Mouse (Mus musculus): ENCODE results near the gene 4930558C23Rik.
"Not testable (repeated sequence)": the region's sequence is repeated elsewhere in the genome, so short reads cannot be mapped to it uniquely, and the experiment has no call there.

Gene 4930558C23Rik

GRCm38 (mm10) chr3:95385401-95386075 is 17.1 kb downstream of the 4930558C23Rik start:
- in situ Hi-C loops (cut with MboI; ENCODE audit: low sequenced_read_pairs), result no loop called here

- in situ Hi-C loops (cut with MboI; ENCODE audit: low sequenced_read_pairs), result no loop called here
Measured at GRCm38 (mm10) chr3:95373208-95373607, 29.4 kb downstream of the 4930558C23Rik start.

GRCm38 (mm10) chr3:95370101-95370500 is 32.5 kb downstream of the 4930558C23Rik start:
- in situ Hi-C loops (cut with MboI; ENCODE audit: low sequenced_read_pairs), result no loop called here

- in situ Hi-C loops (cut with MboI; ENCODE audit: low sequenced_read_pairs), result not testable (repeated sequence)
Measured at GRCm38 (mm10) chr3:95360276-95360675, 42.4 kb downstream of the 4930558C23Rik start.

- in situ Hi-C loops (cut with MboI; ENCODE audit: low sequenced_read_pairs), result no loop called here
Measured at GRCm38 (mm10) chr3:95357746-95358145, 44.9 kb downstream of the 4930558C23Rik start.

GRCm38 (mm10) chr3:95356701-95357449 is 45.8 kb downstream of the 4930558C23Rik start, which contains the start of gene Setdb1:
Gene Setdb1, minus strand, starts transcription at chr3:95357202.
- in situ Hi-C loops (cut with MboI; ENCODE audit: low sequenced_read_pairs), result not testable (repeated sequence)

- in situ Hi-C loops (cut with MboI; ENCODE audit: low sequenced_read_pairs), result not testable (repeated sequence)
Measured at GRCm38 (mm10) chr3:95355911-95356544, 46.6 kb downstream of the 4930558C23Rik start.

GRCm38 (mm10) chr3:95349491-95349890 is 53.1 kb downstream of the 4930558C23Rik start:
- in situ Hi-C loops (cut with MboI; ENCODE audit: low sequenced_read_pairs), result no loop called here

GRCm38 (mm10) chr3:95348343-95348742 is 54.3 kb downstream of the 4930558C23Rik start:
- in situ Hi-C loops (cut with MboI; ENCODE audit: low sequenced_read_pairs), result not testable (repeated sequence)

- in situ Hi-C loops (cut with MboI; ENCODE audit: low sequenced_read_pairs), result no loop called here
Measured at GRCm38 (mm10) chr3:95346454-95346853, 56.2 kb downstream of the 4930558C23Rik start.

- in situ Hi-C loops (cut with MboI; ENCODE audit: low sequenced_read_pairs), result not testable (repeated sequence)
Measured at GRCm38 (mm10) chr3:95343356-95344000, 59.2 kb downstream of the 4930558C23Rik start.

GRCm38 (mm10) chr3:95338251-95338650 is 64.4 kb downstream of the 4930558C23Rik start:
- in situ Hi-C loops (cut with MboI; ENCODE audit: low sequenced_read_pairs), result no loop called here

GRCm38 (mm10) chr3:95337345-95337744 is 65.3 kb downstream of the 4930558C23Rik start:
- in situ Hi-C loops (cut with MboI; ENCODE audit: low sequenced_read_pairs), result no loop called here
